Mouse (Mus musculus) liver, postnatal 0 days (tissue): ENCODE results near the gene Iqsec3. TPM values are rescaled to one million over a fixed set of nuclear protein-coding genes. Genes with fewer than 3 reads are reported as not detected.
"Not testable (repeated sequence)": the region's sequence is repeated elsewhere in the genome, so short reads cannot be mapped to it uniquely, and the experiment has no call there.

Experiments
- ATAC-seq: fragments of 200-750 bp; cut with Nextera tagmentation; 2 replicates; pipeline ENCODE4 v1.8.0; 2017; ENCODE audit warnings: mild to moderate bottlenecking, moderate library complexity
- DNase-seq: peaks from one replicate; pipeline ENCODE4 v3.0.0-alpha.2; 2016
- H3K27ac ChIP-seq: fragments of 300-500 bp; sonication (generic); 2 replicates; pipeline ENCODE4 v1.5.1; 2014; ENCODE audit warnings: antibody characterized with exemption, moderate library complexity, mild to moderate bottlenecking, low read depth
- H3K27me3 ChIP-seq: fragments of 300-500 bp; sonication (generic); 2 replicates; pipeline ENCODE4 v1.6.1; 2014; ENCODE audit warnings: low read length, control low read depth, mixed read lengths; ENCODE audit not compliant: insufficient read depth
- H3K36me3 ChIP-seq: fragments of 300-500 bp; sonication (generic); replicated peaks from 2 replicates; pipeline ENCODE4 v1.6.1; 2014; ENCODE audit warnings: mild to moderate bottlenecking, control low read depth, low read length, moderate library complexity, mixed read lengths; ENCODE audit not compliant: insufficient read depth
- H3K4me1 ChIP-seq: fragments of 300-500 bp; sonication (generic); 2 replicates; pipeline ENCODE4 v1.6.1; 2014; ENCODE audit warnings: antibody characterized with exemption, mild to moderate bottlenecking, control low read depth; ENCODE audit not compliant: insufficient read depth
- H3K4me2 ChIP-seq: fragments of 300-500 bp; sonication (generic); 2 replicates; pipeline ENCODE4 v1.6.1; 2014; ENCODE audit warnings: low read depth, mild to moderate bottlenecking, low read length, moderate library complexity, mixed read lengths
- H3K4me3 ChIP-seq: fragments of 300-500 bp; sonication (generic); 2 replicates; pipeline ENCODE4 v1.5.1; 2014; ENCODE audit warnings: low read depth, low read length
- H3K9ac ChIP-seq: fragments of 300-500 bp; sonication (generic); replicated peaks from 2 replicates; pipeline ENCODE4 v1.6.1; 2014; ENCODE audit warnings: mild to moderate bottlenecking, moderate library complexity
- H3K9me3 ChIP-seq: fragments of 300-500 bp; sonication (generic); 2 replicates; pipeline ENCODE4 v1.6.1; 2016; ENCODE audit warnings: mild to moderate bottlenecking, control low read depth, low read length, mixed read lengths
- CTCF ChIP-seq: sonication (generic); IDR thresholded peaks from 2 replicates; pipeline ENCODE4 v1.5.1; 2016; ENCODE audit warnings: antibody characterized with exemption, low read depth
- EP300 ChIP-seq: IDR thresholded peaks from 2 replicates; pipeline ENCODE4 v1.6.1; 2016; ENCODE audit warnings: antibody characterized with exemption, low read depth, mild to moderate bottlenecking
- WGBS: fragments of 180-500 bp; shearing (Covaris S2); extraction: QIAGEN DNeasy Blood & Tissue Kit; methylation state at CpG from one replicate; pipeline ENCODE4 v1.1.7; 2014; ENCODE audit not compliant: insufficient replicate concordance; 5-methylcytosine and 5-hydroxymethylcytosine counted together
- polyA plus RNA-seq: library from polyadenylated mRNA; unstranded; fragments of >200 nt; fragmentation: Nextera tagmentation; extraction: Ambion mirVana; gene quantifications from 2 replicates; pipeline ENCODE4 v1.2.1, GENCODE M21; 2015

The Iqsec3 gene
- polyA plus RNA-seq, 1 experiment from 2014 or later: not detected

DNA sequence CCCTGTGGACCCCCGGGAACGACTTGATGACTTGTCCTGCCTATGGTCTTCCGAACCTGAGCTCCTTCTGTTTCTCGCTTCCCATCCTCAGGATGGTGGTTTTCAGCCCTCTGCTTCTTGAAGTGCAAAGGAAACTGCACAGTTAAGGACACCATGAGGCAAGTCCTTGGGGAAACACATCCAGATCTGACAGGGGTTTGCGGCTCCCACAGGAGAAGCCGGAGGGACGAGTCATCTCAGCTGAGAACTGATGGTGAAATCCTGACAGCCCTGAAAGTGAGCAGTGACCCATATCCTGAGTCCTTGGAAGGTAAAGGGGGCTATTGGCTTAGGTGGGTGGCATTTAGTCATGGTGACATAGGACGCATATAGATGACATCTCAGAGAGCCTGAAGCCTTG is 92.9 kb downstream of the Iqsec3 start:
- H3K36me3 ChIP-seq: no peaks in the 10 kb centered on the region
- H3K9me3 ChIP-seq: no peaks in the 10 kb centered on the region
- DNase-seq: no peak
- H3K4me2 ChIP-seq: no peak overlapping the region
- WGBS: 77% methylated on average over 8 of the region's 8 CpGs
- H3K27ac ChIP-seq: no peak overlapping the region
- ATAC-seq: no peak
- no peaks in the 10 kb centered on the region for H3K27me3 ChIP-seq
- TF ChIP-seq EP300 (no peak), CTCF (no peak)
- no peak overlapping the region for H3K9ac ChIP-seq
- no peaks in the 10 kb centered on the region for H3K4me1 ChIP-seq
- no peak overlapping the region for H3K4me3 ChIP-seq

DNA sequence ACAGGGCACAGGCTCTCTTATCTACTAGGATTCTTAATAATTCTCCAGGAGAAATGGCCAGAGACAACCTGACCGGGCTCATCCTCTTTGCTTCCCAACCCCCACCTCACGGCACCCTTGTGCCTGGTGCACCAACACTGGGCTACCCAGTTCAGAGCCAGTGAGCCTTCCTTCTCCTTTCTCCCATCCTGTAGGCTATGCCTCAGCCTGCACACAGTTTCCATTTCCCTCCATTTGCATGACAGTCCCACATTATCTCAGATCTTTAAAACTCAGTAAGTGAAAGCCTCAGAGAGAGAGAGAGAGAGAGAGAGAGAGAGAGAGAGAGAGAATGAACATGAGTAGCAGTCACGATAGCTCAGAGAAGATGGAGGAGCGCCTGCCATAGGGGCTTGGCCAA is 95.2 kb downstream of the Iqsec3 start:
- DNase-seq: no peak
- Histone ChIP-seq H3K4me2 (no peak overlapping the region), H3K27ac (no peak overlapping the region), H3K36me3 (no peaks in the 10 kb centered on the region), H3K9me3 (no peaks in the 10 kb centered on the region), H3K9ac (no peak overlapping the region), H3K4me3 (no peak overlapping the region), H3K27me3 (no peaks in the 10 kb centered on the region), H3K4me1 (no peaks in the 10 kb centered on the region)
- no peak for ATAC-seq
- no peak for TF ChIP-seq CTCF
- TF ChIP-seq EP300: no peak
- WGBS: 53% methylated on average over 4 of the region's 4 CpGs

DNA sequence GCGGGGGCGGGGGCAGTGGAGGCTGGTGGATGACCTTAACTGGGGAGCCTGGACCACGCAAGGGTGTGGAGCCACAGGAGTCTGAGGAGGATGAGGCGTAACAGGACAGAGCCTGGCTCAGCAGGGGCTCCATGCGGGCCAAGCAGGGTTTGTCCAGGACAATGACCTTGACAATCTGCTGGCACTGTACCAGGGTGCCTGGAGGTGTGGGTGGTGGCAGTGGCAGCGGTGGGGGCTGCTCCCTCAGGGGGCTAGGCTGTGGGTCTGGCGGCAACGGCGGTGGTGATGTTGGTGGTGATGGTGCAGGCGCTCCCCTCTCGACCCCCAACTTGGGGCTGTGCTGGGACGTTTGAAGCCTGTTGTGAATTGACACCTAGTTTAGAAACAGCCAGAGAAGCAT is 97.3 kb downstream of the Iqsec3 start:
- no peaks in the 10 kb centered on the region for H3K36me3 ChIP-seq
- no peaks in the 10 kb centered on the region for H3K9me3 ChIP-seq
- H3K9ac ChIP-seq: no peak overlapping the region
- WGBS: 61% methylated on average over 12 of the region's 12 CpGs
- H3K4me2 ChIP-seq: no peak overlapping the region
- H3K27me3 ChIP-seq: no peaks in the 10 kb centered on the region
- H3K4me1 ChIP-seq: peaks cover 5% of the 10 kb centered on the region; the same call in 1 of the 2 replicates
- TF ChIP-seq EP300 (no peak), CTCF (no peak)
- DNase-seq (no peak), ATAC-seq (no peak)
- H3K4me3 ChIP-seq: no peak overlapping the region
- no peak overlapping the region for H3K27ac ChIP-seq

DNA sequence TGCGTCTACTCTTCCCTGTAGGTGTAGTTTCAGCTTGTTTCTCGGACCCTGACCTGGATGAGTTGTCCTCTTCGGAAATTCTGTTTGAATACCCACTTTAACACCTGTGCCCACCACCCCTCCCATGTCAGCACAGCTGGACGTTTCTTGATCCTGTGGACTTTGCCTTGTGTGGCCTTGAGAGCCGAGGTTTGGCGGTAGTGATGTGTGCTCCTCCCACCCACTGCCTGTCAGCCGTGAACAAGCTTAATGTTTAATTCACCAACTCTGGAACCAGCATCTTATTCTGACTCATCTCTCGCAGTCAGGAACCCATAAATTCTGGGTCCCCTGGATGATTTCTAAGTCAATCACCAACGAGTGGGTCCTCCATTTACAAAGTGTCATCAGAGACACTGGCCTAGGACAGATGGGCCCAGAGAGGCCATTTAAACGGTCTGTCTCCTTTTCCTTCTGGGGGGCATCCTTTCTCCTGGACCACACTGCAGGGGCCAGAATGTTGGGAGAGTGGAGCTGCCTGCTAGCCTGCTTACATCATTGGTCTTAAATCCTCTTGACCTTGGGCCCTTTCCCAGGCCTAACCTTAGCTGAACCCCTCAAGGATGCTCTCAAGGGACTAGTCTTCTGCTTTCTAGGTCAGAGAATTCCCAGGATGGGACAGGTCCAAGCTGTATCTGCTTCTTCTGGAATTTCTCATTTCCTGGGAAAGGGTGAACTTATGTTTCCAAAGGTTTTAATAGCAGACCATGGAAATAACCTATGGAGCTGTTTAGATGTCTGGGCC is 102.1 kb downstream of the Iqsec3 start:
- no peaks in the 10 kb centered on the region for H3K27me3 ChIP-seq
- H3K27ac ChIP-seq: no peak overlapping the region
- peak; percentile 22 for DNase-seq
- H3K4me3 ChIP-seq: no peak overlapping the region
- no peak overlapping the region for H3K9ac ChIP-seq
- no peaks in the 10 kb centered on the region for H3K9me3 ChIP-seq
- H3K4me1 ChIP-seq: peaks cover 5% of the 10 kb centered on the region; the same call in 1 of the 2 replicates
- no peaks in the 10 kb centered on the region for H3K36me3 ChIP-seq
- TF ChIP-seq CTCF: no peak
- WGBS: 56% methylated on average over 10 of the region's 10 CpGs
- no peak overlapping the region for H3K4me2 ChIP-seq
- ATAC-seq: peak; percentile 43; the same call in 1 of the 2 replicates

DNA sequence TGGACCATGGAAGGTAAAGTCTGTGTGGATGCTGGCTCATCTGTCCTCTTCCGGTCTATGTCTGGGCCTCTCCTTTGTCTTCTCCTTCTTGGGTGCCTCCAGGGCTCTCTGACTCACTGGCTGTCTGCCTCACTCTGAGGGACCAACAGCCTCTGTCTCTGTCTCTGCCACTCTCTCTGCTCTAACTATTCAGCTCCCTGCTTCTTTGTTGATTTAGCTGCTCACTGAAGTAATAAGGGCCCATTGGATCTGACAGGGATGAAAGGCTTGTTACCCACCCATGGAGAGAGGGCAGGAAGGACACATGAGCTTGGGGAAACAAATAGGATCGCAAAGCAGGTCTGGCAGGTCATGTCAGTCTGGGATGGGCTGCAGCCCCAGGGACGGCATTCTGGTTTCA is 106.4 kb downstream of the Iqsec3 start:
- ATAC-seq: no peak
- 78% methylated on average over 3 of the region's 3 CpGs for WGBS
- no peaks in the 10 kb centered on the region for H3K9me3 ChIP-seq
- no peak overlapping the region for H3K9ac ChIP-seq
- DNase-seq: no peak
- TF ChIP-seq CTCF (no peak), EP300 (no peak)
- no peak overlapping the region for H3K4me3 ChIP-seq
- peaks cover 5% of the 10 kb centered on the region; the same call in 1 of the 2 replicates for H3K4me1 ChIP-seq
- H3K4me2 ChIP-seq: no peak overlapping the region
- no peaks in the 10 kb centered on the region for H3K27me3 ChIP-seq
- H3K36me3 ChIP-seq: peaks cover 4% of the 10 kb centered on the region; the same call in 1 of the 2 replicates
- H3K27ac ChIP-seq: no peak overlapping the region

DNA sequence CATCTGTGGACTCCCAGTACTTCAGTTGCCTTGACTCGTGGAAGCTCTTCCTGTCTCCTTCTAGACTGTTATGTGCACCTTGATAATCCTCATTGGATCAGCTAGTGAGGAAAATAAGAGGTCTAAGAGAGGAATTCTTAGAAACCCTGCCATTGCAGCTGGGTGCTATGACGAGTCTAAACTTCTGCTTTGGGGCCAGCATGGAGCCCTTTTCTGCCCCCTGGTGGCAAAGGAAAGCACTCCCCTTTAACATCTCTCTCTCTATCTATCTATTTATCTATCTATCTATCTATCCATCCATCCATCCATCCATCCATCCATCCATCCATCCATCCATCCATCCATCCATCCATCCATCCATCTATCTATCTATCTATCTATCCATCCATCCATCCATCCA is 106.9 kb downstream of the Iqsec3 start:
- not testable (repeated sequence) for H3K36me3 ChIP-seq, H3K4me2 ChIP-seq, H3K27me3 ChIP-seq, H3K4me3 ChIP-seq, ATAC-seq, H3K9me3 ChIP-seq, H3K27ac ChIP-seq, H3K4me1 ChIP-seq, H3K9ac ChIP-seq
- DNase-seq: peak; percentile 57
- TF ChIP-seq CTCF: peak; percentile 66
- 2% methylated on average over 2 of the region's 2 CpGs for WGBS
